Mouse (Mus musculus): ENCODE measurements around the gene Arhgap31.
A peak's percentile ranks its signal among the peaks of the same experiment; 100 is the strongest.

The Arhgap31 gene

GRCm38 (mm10) chr16:38596651-38597050, 116.4 kb downstream of the Arhgap31 start:
- DNase-seq (ENCODE audit: low read depth): no peak

GRCm38 (mm10) chr16:38596099-38596498, 117.0 kb downstream of the Arhgap31 start:
- DNase-seq (ENCODE audit: low read depth): no peak

- no peak for DNase-seq (ENCODE audit: low read depth)
These were observed 118.6 kb downstream of the Arhgap31 start for GRCm38 (mm10) chr16:38594435-38594834.

- no peak for DNase-seq (ENCODE audit: low read depth)
These were observed 120.1 kb downstream of the Arhgap31 start for GRCm38 (mm10) chr16:38592946-38593345.

GRCm38 (mm10) chr16:38592026-38592678, 120.9 kb downstream of the Arhgap31 start:
- DNase-seq (ENCODE audit: low read depth): no peak

- no peak for DNase-seq (ENCODE audit: low read depth)
These were observed 121.6 kb downstream of the Arhgap31 start for GRCm38 (mm10) chr16:38591506-38591905.

GRCm38 (mm10) chr16:38587572-38587971, 125.5 kb downstream of the Arhgap31 start:
- no peak for DNase-seq (ENCODE audit: low read depth)

GRCm38 (mm10) chr16:38587163-38587562, 125.9 kb downstream of the Arhgap31 start:
- DNase-seq (ENCODE audit: low read depth): no peak

GRCm38 (mm10) chr16:38585186-38585585, 127.9 kb downstream of the Arhgap31 start:
- no peak for DNase-seq (ENCODE audit: low read depth)

- no peak for DNase-seq (ENCODE audit: low read depth)
These were observed 128.3 kb downstream of the Arhgap31 start for GRCm38 (mm10) chr16:38584761-38585160.

GRCm38 (mm10) chr16:38571481-38571880, 141.6 kb downstream of the Arhgap31 start:
- DNase-seq (ENCODE audit: low read depth): no peak

- no peak for DNase-seq (ENCODE audit: low read depth)
These were observed 144.9 kb downstream of the Arhgap31 start for GRCm38 (mm10) chr16:38568192-38568591.

GRCm38 (mm10) chr16:38563516-38563915, 149.6 kb downstream of the Arhgap31 start:
- peak; percentile 32 for DNase-seq (ENCODE audit: low read depth)

- no peak for DNase-seq (ENCODE audit: low read depth)
These were observed 150.1 kb downstream of the Arhgap31 start for GRCm38 (mm10) chr16:38562968-38563327.

- peak; percentile 97 for DNase-seq (ENCODE audit: low read depth)
These were observed 150.7 kb downstream of the Arhgap31 start for GRCm38 (mm10) chr16:38562131-38562967.

GRCm38 (mm10) chr16:38558221-38558748, 154.8 kb downstream of the Arhgap31 start, which contains the start of gene Tmem39a:
Gene Tmem39a, plus strand, starts transcription at chr16:38558698.
- no peak for DNase-seq (ENCODE audit: low read depth)

GRCm38 (mm10) chr16:38555988-38556387, 157.1 kb downstream of the Arhgap31 start:
- DNase-seq (ENCODE audit: low read depth): no peak

- DNase-seq (ENCODE audit: low read depth): peak; percentile 82
These were observed 163.3 kb downstream of the Arhgap31 start, which contains the start of gene Poglut1 for GRCm38 (mm10) chr16:38549479-38550396. Gene Poglut1, minus strand, starts transcription at chr16:38550258.

All from induced T-regulatory cell, adult 2 months (primary cell).